Mouse (Mus musculus) adrenal gland, postnatal 4 days (tissue): ENCODE results near the gene Cd300e. TPM values are rescaled to one million over a fixed set of nuclear protein-coding genes. Genes with fewer than 3 reads are reported as not detected.
"Not testable (repeated sequence)": the region's sequence is repeated elsewhere in the genome, so short reads cannot be mapped to it uniquely, and the experiment has no call there.

ENCODE experiments used
- DNase-seq, 2 experiments: peaks; one replicate each; pipeline ENCODE4 v3.0.0; 2021 to 2022; ENCODE audit warnings: low spot score in 2 of 2, mixed read lengths in 2 of 2
- total RNA-seq, 2 experiments: library from RNA; stranded (reverse); gene quantifications; 2 replicates each; pipeline ENCODE4 v1.2.3; 2021

Cd300e gene
- total RNA-seq, 2 experiments from 2014 or later = 0.20 to 0.48 TPM

GRCm38 (mm10) chr11:115016093-115016492, 45.9 kb downstream of the Cd300e start, which contains the start of gene Cd300ld2:
Gene Cd300ld2, minus strand, starts transcription at chr11:115016193.
- not testable (repeated sequence) for DNase-seq

- no peak for DNase-seq
Measured at GRCm38 (mm10) chr11:115004070-115004469, 57.9 kb downstream of the Cd300e start.

Other genes with a start within 250 kb of the Cd300e start
- gene Gprc5c, start 211.0 kb downstream of the Cd300e start, total RNA-seq = 10 to 100 TPM; 17.6 to 41.1 TPM
- 1 to 10 TPM; 1.9 to 3.3 TPM for gene Cd300a, start 172.1 kb downstream of the Cd300e start, total RNA-seq
- under 1 TPM; 0.73 to 0.76 TPM for gene Cd300lb, start 127.8 kb downstream of the Cd300e start, total RNA-seq
- not detected for gene Cd300c, start 93.0 kb downstream of the Cd300e start, total RNA-seq
- under 1 TPM; 0.42 to 0.54 TPM for gene Cd300ld, start 72.3 kb downstream of the Cd300e start, total RNA-seq
- gene Cd300c2, start 60.3 kb downstream of the Cd300e start, total RNA-seq = 1 to 10 TPM; 4.2 to 4.4 TPM
- not detected for gene Cd300ld2, start 46.0 kb downstream of the Cd300e start, total RNA-seq
- under 1 TPM; 0.56 to 0.59 TPM for gene Cd300ld4, start 35.2 kb downstream of the Cd300e start, total RNA-seq
- 1 to 10 TPM; 1.0 to 1.8 TPM for gene Cd300ld5, start 24.4 kb downstream of the Cd300e start, total RNA-seq
- gene Cd300ld3, start 13.8 kb downstream of the Cd300e start, total RNA-seq = 1 to 10 TPM; 4.8 TPM
- 1 to 10 TPM; 2.1 to 2.5 TPM for gene Rab37, start 29.3 kb upstream of the Cd300e start, total RNA-seq
- 1 to 10 TPM; 2.0 to 2.2 TPM for gene Cd300lf, start 71.8 kb upstream of the Cd300e start, total RNA-seq
- 10 to 100 TPM; 28.9 to 37.6 TPM for gene Slc9a3r1, start 101.2 kb upstream of the Cd300e start, total RNA-seq
- 10 to 100 TPM; 11.9 to 12.0 TPM for gene Tmem104, start 125.3 kb upstream of the Cd300e start, total RNA-seq
- gene Nat9, start 125.7 kb upstream of the Cd300e start, total RNA-seq = 10 to 100 TPM; 21.6 to 22.1 TPM
- 1 to 10 TPM; 1.8 to 2.0 TPM for gene Grin2c, start 205.1 kb upstream of the Cd300e start, total RNA-seq
- gene Fdxr, start 214.9 kb upstream of the Cd300e start, total RNA-seq = 100 to 1,000 TPM; 608 to 629 TPM
- 10 to 100 TPM; 26.0 to 31.3 TPM for gene Fads6, start 235.5 kb upstream of the Cd300e start, total RNA-seq
- gene Otop2, start 245.0 kb upstream of the Cd300e start, total RNA-seq = not detected